Mouse (Mus musculus) NIH3T3 (cell line): ENCODE measurements around the gene Cyp3a11.
"Not testable (repeated sequence)": the region's sequence is repeated elsewhere in the genome, so short reads cannot be mapped to it uniquely, and the experiment has no call there.

Experiments
- DNase-seq: peaks from one replicate; pipeline ENCODE4 v3.0.0-alpha.2; 2012; ENCODE audit warnings: low read depth

The Cyp3a11 gene

GRCm38 (mm10) chr5:145879688-145880087, at the start of gene Cyp3a11:
Gene Cyp3a11, minus strand, starts transcription at chr5:145879964.
- no peak for DNase-seq

GRCm38 (mm10) chr5:145912912-145913311, 33.1 kb upstream of the Cyp3a11 start:
- DNase-seq: no peak

GRCm38 (mm10) chr5:145911781-145912180, 32.0 kb upstream of the Cyp3a11 start:
- no peak for DNase-seq

GRCm38 (mm10) chr5:145906937-145907336, 27.2 kb upstream of the Cyp3a11 start:
- not testable (repeated sequence) for DNase-seq

DNA sequence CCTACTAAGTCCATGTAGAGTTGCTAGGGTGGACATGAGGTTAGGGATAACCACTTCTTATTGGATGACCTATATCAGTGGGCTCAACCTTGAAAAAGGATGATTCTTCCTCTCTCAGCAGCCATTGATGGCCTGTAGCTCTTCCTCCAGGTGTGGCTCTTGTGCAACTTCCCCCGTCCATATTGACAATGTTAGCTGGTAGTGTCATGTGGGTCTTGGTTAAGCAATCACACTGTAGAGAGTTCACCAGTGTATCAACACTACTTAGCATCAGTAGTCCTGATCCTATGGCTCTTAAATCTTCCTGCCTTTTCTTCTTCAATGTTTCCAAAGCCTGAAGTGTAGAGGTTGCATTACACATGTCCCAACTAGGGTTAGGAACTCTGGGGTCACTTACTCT, 24.8 kb upstream of the Cyp3a11 start:
- no peak for DNase-seq

- no peak for DNase-seq
These were observed 23.6 kb upstream of the Cyp3a11 start for GRCm38 (mm10) chr5:145903349-145903748.

GRCm38 (mm10) chr5:145900436-145900990, 20.7 kb upstream of the Cyp3a11 start:
- DNase-seq: no peak

- DNase-seq: no peak
These were observed 17.5 kb upstream of the Cyp3a11 start for GRCm38 (mm10) chr5:145897271-145897670.

DNA sequence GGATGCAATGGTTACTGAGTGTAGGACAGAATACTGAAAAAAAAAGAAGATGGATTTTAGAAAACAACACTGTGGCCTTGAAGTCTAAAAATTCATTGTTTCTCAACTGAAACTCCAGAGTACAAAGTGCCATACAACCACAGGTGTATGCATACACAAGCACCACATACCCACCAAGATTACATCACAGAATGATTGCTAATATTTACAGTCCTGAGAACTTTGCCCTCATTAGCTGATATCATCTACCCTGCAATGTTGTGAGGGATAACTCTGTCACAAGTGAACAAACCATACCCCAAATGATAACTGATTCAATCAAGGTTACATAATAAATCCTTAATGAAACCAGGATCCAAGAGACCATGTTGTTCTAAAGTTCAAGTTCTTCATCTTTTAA, 1.4 kb upstream of the Cyp3a11 start:
- DNase-seq: no peak

GRCm38 (mm10) chr5:145867433-145867832, 12.3 kb downstream of the Cyp3a11 start:
- DNase-seq: not testable (repeated sequence)

DNA sequence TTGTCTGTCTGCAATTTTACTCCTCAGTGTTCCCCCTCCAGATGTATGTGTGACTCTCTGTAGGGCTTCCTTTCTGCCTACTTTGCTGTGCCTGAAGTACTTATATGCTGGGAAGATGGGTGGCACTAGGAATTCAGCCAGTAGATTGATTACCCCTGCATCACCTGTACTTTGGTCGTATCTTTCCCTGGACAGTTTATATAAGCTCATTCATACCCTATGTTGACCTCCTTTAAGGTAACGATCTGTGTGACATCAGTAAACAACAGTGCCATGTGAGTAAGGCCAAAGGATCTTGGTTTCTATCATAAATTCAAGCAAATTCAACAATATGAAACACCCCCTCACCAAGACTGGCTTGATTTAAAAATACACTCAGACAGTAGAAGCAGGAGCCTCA, 74.0 kb downstream of the Cyp3a11 start, which contains the start of gene Cyp3a44:
TSS of gene Cyp3a44 (minus strand) at position 79 of the 400 bp plus-strand sequence.
- not testable (repeated sequence) for DNase-seq
